Mouse (Mus musculus): ENCODE measurements around the gene Armc12. TPM values are rescaled to one million over a fixed set of nuclear protein-coding genes. Genes with fewer than 3 reads are reported as not detected.
A peak's percentile ranks its signal among the peaks of the same experiment; 100 is the strongest.

Armc12 gene
- not detected in 2 replicates for total RNA-seq (2017)

DNA sequence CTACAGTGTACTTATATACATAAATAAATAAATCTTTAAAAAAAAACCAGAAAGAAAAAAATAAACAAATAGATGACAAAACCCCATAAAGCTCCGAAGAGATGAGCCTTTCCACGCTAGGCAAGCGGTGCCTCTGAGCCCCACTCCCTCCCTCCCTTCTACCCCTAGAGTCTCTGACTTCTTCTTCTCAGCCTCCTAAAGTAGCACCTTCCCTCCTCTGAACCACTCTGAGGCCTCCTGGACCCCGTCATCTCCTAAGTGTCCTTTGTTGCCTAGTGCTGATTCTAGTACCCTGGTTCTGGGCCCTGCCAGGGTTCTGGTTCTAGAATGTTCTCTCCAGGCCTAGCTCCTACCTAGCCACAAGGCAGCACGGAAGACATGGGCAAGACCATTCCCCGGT is at the start of gene Armc12:
Gene Armc12 (plus strand): TSS at position 301 of the 400 bp plus-strand sequence.
- no peak for ATAC-seq (replicated peaks; ENCODE audit: low read depth, poor library complexity, severe bottlenecking)

DNA sequence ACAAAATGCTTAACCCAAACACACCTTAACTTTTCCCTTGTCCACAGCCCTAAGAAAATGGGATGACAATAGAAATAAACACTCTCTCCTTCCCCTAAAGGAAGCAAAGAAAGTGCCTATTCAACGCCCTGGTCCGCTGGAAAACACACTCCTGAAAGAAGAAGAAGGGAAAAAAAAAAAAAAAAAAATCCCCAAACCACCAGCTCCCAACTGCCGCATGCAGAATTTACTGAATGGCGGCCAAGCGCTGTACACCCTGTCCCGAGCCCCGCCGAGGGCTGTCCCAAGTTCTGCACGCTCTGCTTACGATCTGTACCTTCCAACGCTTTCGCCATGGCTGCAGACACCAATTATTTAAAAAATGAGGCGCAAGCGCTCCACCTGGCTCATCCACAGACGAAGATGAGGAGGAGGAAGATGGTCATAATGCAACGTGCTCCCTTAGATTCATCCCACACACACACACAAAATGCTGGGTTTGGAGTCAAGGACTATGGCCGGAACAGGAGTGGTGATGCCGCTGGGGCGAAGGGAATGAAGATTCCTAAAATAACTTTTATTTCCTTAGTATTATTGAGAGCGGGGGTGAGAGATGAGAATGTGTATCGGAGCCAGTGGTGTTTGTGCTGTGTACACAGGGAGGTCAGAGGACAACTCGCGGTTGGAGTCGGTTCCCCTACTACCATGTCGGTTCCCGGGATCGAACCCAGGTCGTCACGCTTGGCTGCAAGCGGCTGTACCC is 45.7 kb upstream of the Armc12 start:
- ATAC-seq (replicated peaks; ENCODE audit: low read depth, poor library complexity, severe bottlenecking): no peak; the same call in 1 of the 2 replicates

DNA sequence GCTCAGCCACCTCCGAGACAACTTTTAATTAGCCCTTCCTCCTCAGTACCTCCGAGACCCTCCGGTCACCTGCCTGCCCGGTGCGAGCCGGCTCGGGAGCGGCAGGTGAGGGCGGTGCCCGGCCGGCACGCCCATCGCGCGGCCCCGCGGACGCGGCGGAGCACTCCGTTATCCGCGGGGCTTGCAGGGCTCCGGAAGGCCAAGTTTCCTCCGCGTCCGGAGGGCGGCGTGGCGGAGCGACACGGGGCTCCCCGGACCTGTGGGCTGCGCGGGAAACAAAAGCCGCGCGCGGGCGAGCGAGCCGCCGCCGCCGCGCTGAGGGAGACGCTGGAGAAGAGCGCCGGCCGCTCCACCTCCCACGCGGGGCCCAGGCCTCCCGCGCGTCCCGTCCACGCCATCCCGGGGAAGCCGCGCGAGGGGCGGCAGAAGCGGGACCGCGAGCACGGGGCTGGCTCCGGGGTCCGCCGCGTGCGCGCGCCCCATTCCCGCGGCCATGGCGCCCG is 45.1 kb upstream of the Armc12 start:
- no peak for ATAC-seq (replicated peaks; ENCODE audit: low read depth, poor library complexity, severe bottlenecking)

DNA sequence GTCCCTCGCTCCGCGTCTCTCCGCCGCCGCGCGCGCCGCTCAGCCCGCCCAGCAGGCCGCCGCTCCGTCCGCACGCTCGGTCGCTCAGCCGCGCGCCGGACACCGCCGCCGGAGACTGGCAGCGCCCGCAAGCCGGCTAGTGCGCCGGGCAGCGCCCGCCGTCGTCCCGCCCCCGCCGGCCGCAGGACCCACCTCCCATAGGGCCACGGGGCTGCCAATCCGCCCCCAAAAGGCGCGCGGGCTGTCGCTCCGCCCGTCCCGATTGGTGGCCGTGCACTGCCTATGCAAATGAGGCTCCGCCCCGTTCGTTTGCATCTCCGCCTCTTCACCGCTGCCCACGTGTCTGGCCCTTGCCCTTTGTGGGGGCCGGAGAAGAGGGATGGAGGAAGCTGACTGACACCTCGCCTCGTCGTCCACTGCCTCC is 44.6 kb upstream of the Armc12 start:
- peak; percentile 99 for ATAC-seq (replicated peaks; ENCODE audit: low read depth, poor library complexity, severe bottlenecking)

GRCm38 (mm10) chr17:28486720-28487119 is 43.9 kb upstream of the Armc12 start:
- no peak for ATAC-seq (replicated peaks; ENCODE audit: low read depth, poor library complexity, severe bottlenecking)

GRCm38 (mm10) chr17:28487584-28488257 is 42.9 kb upstream of the Armc12 start:
- no peak for ATAC-seq (replicated peaks; ENCODE audit: low read depth, poor library complexity, severe bottlenecking)

GRCm38 (mm10) chr17:28488258-28489013 is 42.2 kb upstream of the Armc12 start:
- ATAC-seq (replicated peaks; ENCODE audit: low read depth, poor library complexity, severe bottlenecking): no peak

DNA sequence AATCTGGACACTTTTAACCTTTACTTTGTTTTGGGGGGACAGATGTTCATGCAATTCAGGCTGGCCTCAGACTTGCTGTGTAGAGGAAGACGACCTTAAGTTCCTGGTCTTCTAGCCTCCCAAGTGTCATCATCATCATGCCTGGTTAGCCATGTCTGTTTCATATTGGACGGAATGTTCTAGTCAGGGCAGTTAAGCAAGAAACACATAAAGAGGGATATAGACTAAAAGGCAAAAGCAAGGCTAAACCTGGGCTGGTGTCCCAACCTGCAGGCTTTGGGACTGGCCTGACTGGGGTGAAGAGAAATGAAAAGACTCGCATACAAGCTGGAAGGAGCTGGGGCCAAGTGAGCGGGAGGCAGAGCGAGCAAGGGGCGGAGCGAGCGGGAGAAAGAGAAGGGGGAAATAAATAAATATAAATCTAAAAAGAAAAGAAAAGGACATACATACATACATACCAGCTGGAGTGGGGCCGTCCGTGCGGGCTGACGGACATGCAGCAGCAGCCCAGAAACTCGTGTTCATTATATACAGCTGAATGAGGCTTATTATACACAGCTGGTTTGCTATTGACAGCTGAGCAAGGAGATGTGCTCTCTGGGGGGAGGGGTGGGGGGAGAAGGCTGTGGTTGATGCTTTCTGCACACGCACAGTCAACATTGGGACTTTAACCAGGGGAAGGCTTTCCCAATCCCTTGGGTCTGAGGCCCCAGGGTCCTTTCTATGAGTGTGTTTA is 39.4 kb upstream of the Armc12 start:
- no peak for ATAC-seq (replicated peaks; ENCODE audit: low read depth, poor library complexity, severe bottlenecking)

- ATAC-seq (replicated peaks; ENCODE audit: low read depth, poor library complexity, severe bottlenecking): no peak
Measured at GRCm38 (mm10) chr17:28495832-28496231, 34.8 kb upstream of the Armc12 start.

DNA sequence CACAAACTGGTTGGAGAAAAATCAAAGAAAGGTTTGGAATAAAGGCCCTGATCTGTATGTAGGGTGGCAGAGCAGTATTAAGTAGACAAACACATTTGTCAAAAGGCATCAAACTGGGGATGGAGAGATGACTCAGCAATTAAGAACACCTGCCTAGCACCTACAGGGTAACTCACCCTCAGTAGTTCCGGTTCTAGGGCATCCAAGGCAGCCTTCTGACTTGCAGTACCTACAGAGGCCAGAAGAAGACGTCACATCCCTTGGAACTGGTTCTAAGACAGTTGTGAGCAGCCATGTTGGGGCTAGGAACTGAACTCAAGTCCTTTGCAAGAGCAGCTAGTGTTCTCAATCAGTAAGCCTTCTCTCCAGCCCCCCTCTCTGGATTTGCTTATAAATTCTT is 31.4 kb upstream of the Armc12 start:
- ATAC-seq (replicated peaks; ENCODE audit: low read depth, poor library complexity, severe bottlenecking): no peak

DNA sequence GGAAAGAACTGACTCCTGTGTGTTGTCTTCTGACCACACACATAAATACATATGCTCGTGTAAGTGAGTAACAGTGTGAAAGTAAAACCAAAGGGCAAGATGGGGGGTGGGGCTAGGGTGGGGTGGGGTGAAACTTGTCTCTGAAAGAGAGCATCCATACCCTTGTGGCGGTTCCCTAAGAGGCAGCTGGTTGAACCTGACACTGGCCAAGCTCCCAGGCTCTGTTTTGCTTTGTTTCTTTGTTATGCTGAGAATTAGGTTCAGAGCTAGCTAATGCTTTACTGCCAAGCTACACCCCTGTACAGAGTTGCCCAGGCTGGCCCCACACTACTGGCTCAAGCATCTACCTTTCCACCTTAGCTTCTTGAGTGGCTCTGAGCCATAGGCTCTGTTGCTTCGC is 30.1 kb upstream of the Armc12 start:
- ATAC-seq (replicated peaks; ENCODE audit: low read depth, poor library complexity, severe bottlenecking): no peak

DNA sequence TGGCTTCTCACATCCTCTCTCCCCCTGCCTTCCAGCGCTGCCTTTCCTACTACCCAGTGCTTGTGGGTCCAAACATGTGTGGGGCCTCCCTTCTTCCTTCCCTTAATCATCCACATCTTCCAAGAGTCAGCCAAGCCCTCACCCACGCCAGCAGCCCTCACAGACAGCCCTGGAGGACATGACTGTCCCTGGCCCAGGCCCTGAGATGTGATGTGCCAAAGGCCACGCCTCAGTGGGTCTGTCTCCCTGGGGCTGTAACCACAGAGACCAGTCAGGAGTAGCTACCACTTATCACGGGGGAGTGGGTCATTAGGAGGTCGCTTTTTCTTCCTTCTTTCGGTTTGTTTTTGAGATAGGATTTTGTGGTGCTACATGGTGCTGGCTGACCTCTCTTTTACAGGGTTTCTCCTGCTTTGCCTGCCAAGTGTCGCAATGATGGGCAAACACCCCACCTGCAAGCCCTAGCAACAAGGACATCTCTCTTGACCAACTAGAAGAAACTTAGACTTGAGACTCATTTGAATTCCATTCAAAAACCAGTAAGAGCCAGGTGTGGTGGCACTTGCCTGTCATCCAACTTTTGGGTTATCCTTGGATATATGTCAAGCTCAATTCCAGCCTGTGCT is 28.3 kb upstream of the Armc12 start:
- ATAC-seq (replicated peaks; ENCODE audit: low read depth, poor library complexity, severe bottlenecking): no peak

- ATAC-seq (replicated peaks; ENCODE audit: low read depth, poor library complexity, severe bottlenecking): no peak
Measured at GRCm38 (mm10) chr17:28504182-28504581, 26.4 kb upstream of the Armc12 start.

- no peak for ATAC-seq (replicated peaks; ENCODE audit: low read depth, poor library complexity, severe bottlenecking)
Measured at GRCm38 (mm10) chr17:28505591-28505990, 25.0 kb upstream of the Armc12 start.

DNA sequence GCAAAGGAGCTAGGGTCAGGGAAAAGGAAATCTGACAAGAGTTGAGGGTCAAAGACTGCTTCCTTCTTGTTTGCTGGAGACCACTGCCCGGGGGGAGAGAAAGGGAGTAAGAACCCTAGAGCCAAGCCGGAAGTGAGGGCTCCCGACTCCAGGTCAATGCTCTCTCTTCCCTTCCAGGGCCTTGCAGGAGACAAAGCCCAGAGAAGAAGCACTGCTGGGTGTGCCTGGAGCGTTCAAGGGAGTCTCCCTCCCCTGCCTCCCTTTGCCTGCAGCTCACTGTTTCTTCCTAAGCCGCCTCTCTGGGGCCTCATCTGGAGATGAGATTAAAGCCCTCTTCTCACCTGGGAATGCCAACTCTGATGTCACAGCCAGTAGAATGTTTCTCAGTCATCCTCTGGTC is 23.7 kb upstream of the Armc12 start:
- ATAC-seq (replicated peaks; ENCODE audit: low read depth, poor library complexity, severe bottlenecking): no peak

- no peak for ATAC-seq (replicated peaks; ENCODE audit: low read depth, poor library complexity, severe bottlenecking)
Measured at GRCm38 (mm10) chr17:28507496-28507895, 23.1 kb upstream of the Armc12 start.

- ATAC-seq (replicated peaks; ENCODE audit: low read depth, poor library complexity, severe bottlenecking): no peak
Measured at GRCm38 (mm10) chr17:28510445-28511342, 19.9 kb upstream of the Armc12 start.

GRCm38 (mm10) chr17:28511616-28512541 is 18.7 kb upstream of the Armc12 start:
- ATAC-seq (replicated peaks; ENCODE audit: low read depth, poor library complexity, severe bottlenecking): no peak
